8 mouse cellular contexts compared by ENCODE assay signal in genomic region chr4:152186205-152187082, GRCm38 (mm10). TPM values are rescaled to one million over a fixed set of nuclear protein-coding genes. Genes with fewer than 3 reads are reported as not detected.
DNase-seq lines count a peak whose midpoint lies in the region; ATAC-seq and TF ChIP-seq lines count a peak whose summit lies in the region.

No protein-coding gene starts in this region.

- no peaks in the 10 kb centered on the region for H3K9me3 ChIP-seq in kidney, embryonic 16.5 days (ENCODE audit: low read length)
- no peaks in the 10 kb centered on the region for H3K9me3 ChIP-seq in embryonic facial prominence, embryonic 15.5 days (replicated peaks)
- no peaks in the 10 kb centered on the region for H3K9me3 ChIP-seq in intestine, embryonic 14.5 days (ENCODE audit: control insufficient read depth, low read length)
- no peaks in the 10 kb centered on the region for H3K9me3 ChIP-seq in midbrain, postnatal 0 days (ENCODE audit: low read length)

- no peaks in the 10 kb centered on the region for H3K27me3 ChIP-seq in kidney, embryonic 16.5 days (ENCODE audit: insufficient read depth, low read length)
- no peaks in the 10 kb centered on the region for H3K27me3 ChIP-seq in embryonic facial prominence, embryonic 15.5 days
- H3K27me3 ChIP-seq in intestine, embryonic 14.5 days (replicated peaks; ENCODE audit: control insufficient read depth, insufficient read depth, low read length), result no peaks in the 10 kb centered on the region
- no peaks in the 10 kb centered on the region for H3K27me3 ChIP-seq in midbrain, postnatal 0 days (ENCODE audit: insufficient read depth, low read length)

- H3K9ac ChIP-seq in kidney, embryonic 16.5 days (replicated peaks; ENCODE audit: low read length), result peak overlapping the region; percentile 2
- peak overlapping the region; percentile 21 for H3K9ac ChIP-seq in embryonic facial prominence, embryonic 15.5 days
- H3K9ac ChIP-seq in intestine, embryonic 14.5 days (ENCODE audit: low read length), result peak overlapping the region; percentile 39
- peak overlapping the region; percentile 33; the same call in 1 of the 2 replicates for H3K9ac ChIP-seq in midbrain, postnatal 0 days (replicated peaks; ENCODE audit: low read length, poor library complexity, severe bottlenecking)

- H3K4me3 ChIP-seq in kidney, embryonic 16.5 days (ENCODE audit: low read length), result peak overlapping the region; percentile 20
- H3K4me3 ChIP-seq in embryonic facial prominence, embryonic 15.5 days (replicated peaks), result peak overlapping the region; percentile 32
- H3K4me3 ChIP-seq in intestine, embryonic 14.5 days (ENCODE audit: low read depth, low read length), result peak overlapping the region; percentile 30
- no peak overlapping the region for H3K4me3 ChIP-seq in midbrain, postnatal 0 days (ENCODE audit: low read depth, low read length)

- ATAC-seq in kidney, embryonic 16.5 days (ENCODE audit: low FRiP score, low TSS enrichment), result peak; percentile 32; the same call in 1 of the 2 replicates
- no peak for ATAC-seq in embryonic facial prominence, embryonic 15.5 days (ENCODE audit: insufficient number of reproducible peaks, low FRiP score, low TSS enrichment, low read depth)
- no peak for ATAC-seq in intestine, embryonic 14.5 days (replicated peaks; ENCODE audit: low FRiP score, low TSS enrichment, low read depth)
- no peak for ATAC-seq in midbrain, postnatal 0 days (ENCODE audit: low FRiP score)

- H3K4me2 ChIP-seq in kidney, embryonic 16.5 days (replicated peaks; ENCODE audit: low read depth, low read length), result peak overlapping the region; percentile 41
- peak overlapping the region; percentile 50 for H3K4me2 ChIP-seq in embryonic facial prominence, embryonic 15.5 days (replicated peaks)
- peak overlapping the region; percentile 54 for H3K4me2 ChIP-seq in intestine, embryonic 14.5 days (ENCODE audit: low read length)
- peak overlapping the region; percentile 22; the same call in 1 of the 2 replicates for H3K4me2 ChIP-seq in midbrain, postnatal 0 days (ENCODE audit: low read depth, low read length, poor library complexity, severe bottlenecking)

- H3K36me3 ChIP-seq in kidney, embryonic 16.5 days (ENCODE audit: insufficient read depth, low read length), result no peaks in the 10 kb centered on the region
- no peaks in the 10 kb centered on the region for H3K36me3 ChIP-seq in embryonic facial prominence, embryonic 15.5 days
- no peaks in the 10 kb centered on the region for H3K36me3 ChIP-seq in intestine, embryonic 14.5 days (ENCODE audit: control insufficient read depth, insufficient read depth, low read length)
- no peaks in the 10 kb centered on the region for H3K36me3 ChIP-seq in midbrain, postnatal 0 days (ENCODE audit: insufficient read depth, low read length)

- 35% methylated on average over 14 of the region's 14 CpGs for WGBS in kidney, embryonic 16.5 days
- 32% methylated on average over 14 of the region's 14 CpGs for WGBS in embryonic facial prominence, embryonic 15.5 days
- 33% methylated on average over 14 of the region's 14 CpGs for WGBS in intestine, embryonic 14.5 days
- 40% methylated on average over 14 of the region's 14 CpGs for WGBS in midbrain, postnatal 0 days

- no peak for DNase-seq in kidney, postnatal 10 days
- DNase-seq in intestine, embryonic 14.5 days (ENCODE audit: low spot score), result no peak
- DNase-seq in midbrain, postnatal 0 days (ENCODE audit: low spot score), result no peak
- no peak for DNase-seq in adrenal gland, postnatal 36 days
- DNase-seq in layer of hippocampus, adult 8-10 months (ENCODE audit: low spot score in 2 of 2), result no peak
- DNase-seq in kidney, adult 18-20 months, result no peak

- no peak for TF ChIP-seq CTCF in midbrain, postnatal 0 days (IDR thresholded peaks at IDR 0.05)

- peaks cover 23% of the 10 kb centered on the region for H3K4me1 ChIP-seq in kidney, embryonic 16.5 days (ENCODE audit: insufficient read depth, low read length)
- H3K4me1 ChIP-seq in embryonic facial prominence, embryonic 15.5 days, result peaks cover 38% of the 10 kb centered on the region
- peaks cover 16% of the 10 kb centered on the region for H3K4me1 ChIP-seq in intestine, embryonic 14.5 days (replicated peaks; ENCODE audit: control insufficient read depth, insufficient read depth, low read length)
- peaks cover 8% of the 10 kb centered on the region for H3K4me1 ChIP-seq in midbrain, postnatal 0 days (ENCODE audit: insufficient read depth, low read length)

- peak overlapping the region; percentile 75 for H3K27ac ChIP-seq in kidney, embryonic 16.5 days (ENCODE audit: low read length)
- peak overlapping the region; percentile 77 for H3K27ac ChIP-seq in embryonic facial prominence, embryonic 15.5 days (replicated peaks)
- peak overlapping the region; percentile 90 for H3K27ac ChIP-seq in intestine, embryonic 14.5 days (ENCODE audit: low read depth)
- peak overlapping the region; percentile 65 for H3K27ac ChIP-seq in midbrain, postnatal 0 days (ENCODE audit: low read depth, low read length)

RNA-seq across cellular contexts. Expression of gene Acot7, which starts 8.5 kb away (rescaled TPM):
- polyA plus RNA-seq in kidney, embryonic 16.5 days (2015; fragmentation: Nextera tagmentation; extraction: Ambion mirVana), result 75.1 and 76.4 TPM in 2 replicates
- polyA plus RNA-seq in embryonic facial prominence, embryonic 15.5 days (2015; fragmentation: Nextera tagmentation; extraction: Ambion mirVana), result 65.5 and 77.0 TPM in 2 replicates
- polyA plus RNA-seq in intestine, embryonic 14.5 days (2014; fragmentation: Nextera tagmentation; extraction: Ambion mirVana), result 61.5 and 69.7 TPM in 2 replicates
- 228 and 259 TPM in 2 replicates for total RNA-seq in midbrain, postnatal 0 days (2014; rRNA removed)
- 510 and 544 TPM in 2 replicates for polyA plus RNA-seq in midbrain, postnatal 0 days (2015; fragmentation: Nextera tagmentation; extraction: Ambion mirVana)
- 10 to 100 TPM; 37.1 to 53.6 TPM for total RNA-seq in adrenal gland, postnatal 36 days (2021)
- 100 to 1,000 TPM; 297 to 327 (median 321) TPM for total RNA-seq in layer of hippocampus, adult 8-10 months (2022)

RNA-seq across cellular contexts. Expression of gene Hes2, which starts 27.8 kb away (rescaled TPM):
- polyA plus RNA-seq in kidney, embryonic 16.5 days (2015; fragmentation: Nextera tagmentation; extraction: Ambion mirVana), result 0.14 and 0.57 TPM in 2 replicates
- polyA plus RNA-seq in embryonic facial prominence, embryonic 15.5 days (2015; fragmentation: Nextera tagmentation; extraction: Ambion mirVana), result 1.6 and 1.9 TPM in 2 replicates
- polyA plus RNA-seq in intestine, embryonic 14.5 days (2014; fragmentation: Nextera tagmentation; extraction: Ambion mirVana), result not detected in 2 replicates
- not detected in 2 replicates for total RNA-seq in midbrain, postnatal 0 days (2014; rRNA removed)
- not detected in 2 replicates for polyA plus RNA-seq in midbrain, postnatal 0 days (2015; fragmentation: Nextera tagmentation; extraction: Ambion mirVana)
- total RNA-seq in adrenal gland, postnatal 36 days (2021), result not detected
- total RNA-seq in layer of hippocampus, adult 8-10 months (2022), result not detected

RNA-seq across cellular contexts. Expression of gene Espn, which starts 34.3 kb away (rescaled TPM):
- polyA plus RNA-seq in kidney, embryonic 16.5 days (2015; fragmentation: Nextera tagmentation; extraction: Ambion mirVana), result 22.2 and 30.6 TPM in 2 replicates
- polyA plus RNA-seq in embryonic facial prominence, embryonic 15.5 days (2015; fragmentation: Nextera tagmentation; extraction: Ambion mirVana), result 7.5 TPM in 2 replicates
- polyA plus RNA-seq in intestine, embryonic 14.5 days (2014; fragmentation: Nextera tagmentation; extraction: Ambion mirVana), result 22.8 and 24.2 TPM in 2 replicates
- 0.22 and 0.42 TPM in 2 replicates for total RNA-seq in midbrain, postnatal 0 days (2014; rRNA removed)
- 0.22 and 0.53 TPM in 2 replicates for polyA plus RNA-seq in midbrain, postnatal 0 days (2015; fragmentation: Nextera tagmentation; extraction: Ambion mirVana)
- 1 to 10 TPM; 1.2 to 1.5 TPM for total RNA-seq in adrenal gland, postnatal 36 days (2021)
- total RNA-seq in layer of hippocampus, adult 8-10 months (2022), result 1 to 10 TPM; 2.9 to 3.0 (median 3.0) TPM
